Mouse (Mus musculus): Measurements from ENCODE around the gene Sec31b. TPM values are rescaled to one million over a fixed set of nuclear protein-coding genes. Genes with fewer than 3 reads are reported as not detected.
A peak's percentile ranks its signal among the peaks of the same experiment; 100 is the strongest.

Gene Sec31b
- total and polyA plus RNA-seq, 3 experiments, result 0.12 to 1.2 TPM; not detected in 1

DNA sequence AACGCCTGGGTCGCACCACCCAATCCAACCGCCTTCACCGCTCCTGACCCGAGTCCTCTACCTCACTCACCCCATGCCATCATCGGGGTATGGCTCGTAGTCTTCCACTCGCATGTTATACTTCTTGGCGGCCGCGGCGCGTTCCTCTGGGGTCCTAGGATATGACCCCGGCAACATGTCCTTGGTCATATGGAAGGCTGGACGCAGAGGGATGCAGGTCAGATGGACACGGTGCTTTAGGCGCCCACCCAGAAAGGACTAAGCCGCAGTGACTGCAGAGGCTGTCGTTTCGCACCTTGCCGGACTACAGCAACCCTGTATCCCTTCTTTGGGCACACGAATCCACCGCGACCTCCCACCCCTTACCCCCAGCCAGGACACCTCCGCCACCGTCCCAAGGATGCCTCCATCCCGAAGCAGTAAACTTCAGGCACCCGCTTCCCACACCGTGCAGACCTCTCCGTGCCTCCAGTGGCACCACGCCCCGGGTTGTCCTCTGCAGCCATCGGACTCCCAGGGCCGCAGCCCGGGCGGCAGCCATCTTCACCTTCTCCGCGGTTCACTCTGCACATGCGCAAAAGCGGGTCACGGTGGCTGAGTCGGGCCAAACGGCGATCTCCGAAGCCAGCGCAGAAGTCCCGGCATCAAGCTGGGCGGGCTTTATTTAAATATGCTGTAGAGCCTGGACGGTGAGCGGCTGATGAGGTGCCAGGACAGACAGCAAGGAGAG, 9.4 kb upstream of the Sec31b start, which contains the start of gene Ndufb8 (continued):
- TF ChIP-seq RAD21 (IDR thresholded peaks at IDR 0.05; ENCODE audit: low read depth, low read length) (no peak), MAX (IDR thresholded peaks at IDR 0.05; ENCODE audit: low read length) (no peak; the same call in none of the 2 replicates), BHLHE40 (IDR thresholded peaks at IDR 0.05; ENCODE audit: borderline replicate concordance, low read depth, low read length) (no peak), NELFE (IDR thresholded peaks at IDR 0.05; ENCODE audit: low read depth, low read length) (peak; percentile 99), HCFC1 (IDR thresholded peaks at IDR 0.05; ENCODE audit: low read depth, low read length) (peak; percentile 92), TBP (IDR thresholded peaks at IDR 0.05; ENCODE audit: low read depth, low read length) (peak; percentile 91), POLR2A (IDR thresholded peaks at IDR 0.05; ENCODE audit: control insufficient read depth in 1 of 2, insufficient read depth in 1 of 2, low read depth in 1 of 2, low read length in 2 of 2, poor library complexity in 1 of 2) (peak; percentile 97 to 98), MYC (IDR thresholded peaks at IDR 0.05; ENCODE audit: low read depth, low read length) (no peak), JUND (IDR thresholded peaks at IDR 0.05; ENCODE audit: low read depth, low read length) (no peak), SMC3 (IDR thresholded peaks at IDR 0.05; ENCODE audit: low read depth, low read length) (no peak), MEF2A (IDR thresholded peaks at IDR 0.05; ENCODE audit: extremely low read depth, insufficient replicate concordance, low read depth, low read length, poor library complexity, severe bottlenecking) (peak; percentile 18; the same call in 1 of the 2 replicates)

DNA sequence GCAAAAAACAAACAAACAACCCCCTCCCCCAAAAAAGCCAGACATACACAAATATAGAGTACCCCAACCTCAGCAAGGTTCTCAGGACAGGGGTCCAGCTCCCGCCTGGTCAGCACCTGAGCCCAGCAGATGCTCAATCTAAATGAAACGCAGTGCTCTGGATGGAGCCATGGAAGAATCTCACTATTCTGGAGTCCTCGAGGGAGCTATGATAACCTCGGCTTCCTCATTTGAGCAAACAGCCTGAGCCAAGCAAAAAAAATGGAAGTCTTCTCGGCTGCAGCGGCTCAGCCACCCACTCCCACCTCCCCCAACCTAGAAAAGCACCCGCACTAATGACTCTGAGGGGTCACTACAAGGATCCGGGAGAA, 8.8 kb upstream of the Sec31b start:
- Histone ChIP-seq H3K4me3 (ENCODE audit: control insufficient read depth in 1 of 2, insufficient read depth in 1 of 2, low read depth in 2 of 2, low read length in 2 of 2) (peak overlapping the region; percentile 85 to 88), H3K9me3 (replicated peaks; ENCODE audit: insufficient read depth, low read length) (no peaks in the 10 kb centered on the region), H3K4me1 (ENCODE audit: control insufficient read depth in 1 of 2, insufficient read depth in 2 of 2, low read length in 2 of 2) (peaks cover 2 to 10% of the 10 kb centered on the region in 2 experiments; a peak in 2 of 4 replicates), H3K27me3 (ENCODE audit: control insufficient read depth in 1 of 2, insufficient read depth in 2 of 2, low read length in 2 of 2) (no peaks in the 10 kb centered on the region), H3K9ac (ENCODE audit: control insufficient read depth, low read depth, low read length, poor library complexity, severe bottlenecking) (peak overlapping the region; percentile 83), H3K36me3 (ENCODE audit: control insufficient read depth in 1 of 2, insufficient read depth in 2 of 2, low read length in 2 of 2) (peaks cover 11 to 13% of the 10 kb centered on the region in 2 experiments), H3K79me2 (ENCODE audit: control insufficient read depth, insufficient read depth, low read length, poor library complexity) (peaks cover 19% of the 10 kb centered on the region), H3K27ac (ENCODE audit: control insufficient read depth, low read depth, low read length) (peak overlapping the region; percentile 77)
- DNase-seq (ENCODE audit: low read depth, low spot score), result peak; percentile 80
- TF ChIP-seq BHLHE40 (IDR thresholded peaks at IDR 0.05; ENCODE audit: borderline replicate concordance, low read depth, low read length) (no peak), CHD2 (IDR thresholded peaks at IDR 0.05; ENCODE audit: low read length) (no peak), GABPA (IDR thresholded peaks at IDR 0.05; ENCODE audit: low read depth, low read length) (no peak), RCOR1 (IDR thresholded peaks at IDR 0.05; ENCODE audit: low read depth, low read length) (no peak), ZNF384 (IDR thresholded peaks at IDR 0.05; ENCODE audit: low read depth, low read length) (peak; percentile 79), EP300 (IDR thresholded peaks at IDR 0.05; ENCODE audit: low read depth in 1 of 2, low read length in 2 of 2) (0 out of 4 replicates have a peak, but pooled peaks of 1 of the 2 experiments have one; percentile 24), ETS1 (IDR thresholded peaks at IDR 0.05; ENCODE audit: low read depth, low read length) (no peak), GATA1 (IDR thresholded peaks at IDR 0.05; ENCODE audit: low read depth, low read length) (no peak), RAD21 (IDR thresholded peaks at IDR 0.05; ENCODE audit: low read depth, low read length) (no peak), MXI1 (IDR thresholded peaks at IDR 0.05; ENCODE audit: low read depth, low read length) (no peak), SIN3A (IDR thresholded peaks at IDR 0.05; ENCODE audit: low read length) (0 out of 2 replicates have a peak, but pooled peaks have one; percentile 40), CHD1 (IDR thresholded peaks at IDR 0.05; ENCODE audit: low read depth, low read length) (no peak), MAX (IDR thresholded peaks at IDR 0.05; ENCODE audit: low read length) (no peak), TBP (IDR thresholded peaks at IDR 0.05; ENCODE audit: low read depth, low read length) (peak; percentile 70; the same call in 1 of the 2 replicates)

Data from MEL (cell line).